Mouse (Mus musculus) spleen, adult 2 months (tissue): ENCODE measurements around the gene Mtmr14.

Experiments
- CTCF ChIP-seq: fragments of 200-500 bp; IDR thresholded peaks from 2 replicates; pipeline ENCODE4 v1.5.1; 2011; ENCODE audit warnings: mild to moderate bottlenecking, inconsistent platforms; ENCODE audit not compliant: insufficient read depth, insufficient read length, insufficient replicate concordance; ENCODE audit errors: extremely low read depth
- POLR2A ChIP-seq: fragments of 200-500 bp; IDR thresholded peaks from 2 replicates; pipeline ENCODE4 v1.6.1; 2011; ENCODE audit warnings: low read depth, low read length, inconsistent platforms

DNA sequence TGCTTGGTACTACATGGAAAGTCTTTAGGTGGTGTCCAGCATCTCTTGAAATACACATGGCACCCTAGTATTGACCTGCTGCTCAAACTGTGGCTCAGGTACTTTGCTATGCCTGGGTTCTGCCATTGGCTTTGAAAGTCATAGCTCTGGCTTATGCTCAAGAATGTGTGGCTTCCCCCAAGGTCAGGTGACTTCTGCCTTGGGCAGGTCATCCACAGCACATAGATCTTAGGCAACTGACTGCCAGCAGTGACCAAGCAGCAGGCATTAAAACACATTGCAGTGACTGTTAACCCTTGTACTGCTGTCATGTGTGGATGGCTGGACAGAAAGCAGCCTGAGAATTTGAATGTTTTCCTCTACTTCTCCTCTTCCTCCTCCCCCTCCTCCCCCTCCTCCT, 17.3 kb downstream of the Mtmr14 start:
- TF ChIP-seq POLR2A = no peak
- TF ChIP-seq CTCF = no peak
